Mouse (Mus musculus): Measurements from ENCODE around the gene Pwwp2b.
A peak's percentile ranks its signal among the peaks of the same experiment; 100 is the strongest.

Pwwp2b gene

DNA sequence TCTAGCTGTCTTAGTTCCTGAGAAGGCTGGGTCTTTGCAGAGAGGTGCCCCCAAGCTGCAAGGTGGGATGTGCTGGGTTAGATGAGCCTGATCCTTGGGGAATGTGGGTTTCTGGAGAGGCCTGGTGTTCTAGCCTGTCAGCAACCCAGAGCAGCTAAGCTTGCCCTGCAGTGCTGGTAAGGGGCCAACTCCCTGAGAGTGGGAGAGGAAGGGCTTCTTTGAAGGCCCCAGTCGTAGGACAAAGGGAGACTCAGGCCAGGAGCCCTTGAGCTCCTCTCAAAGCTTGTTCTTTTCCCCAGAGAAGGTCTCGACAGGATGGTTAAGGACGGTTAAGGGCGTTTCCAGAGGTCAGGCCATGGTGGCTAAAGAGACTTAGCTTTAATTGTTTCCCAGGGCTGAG lies 16.1 kb downstream of the Pwwp2b start:
- no peak for DNase-seq (ENCODE audit: inconsistent ontology term)

DNA sequence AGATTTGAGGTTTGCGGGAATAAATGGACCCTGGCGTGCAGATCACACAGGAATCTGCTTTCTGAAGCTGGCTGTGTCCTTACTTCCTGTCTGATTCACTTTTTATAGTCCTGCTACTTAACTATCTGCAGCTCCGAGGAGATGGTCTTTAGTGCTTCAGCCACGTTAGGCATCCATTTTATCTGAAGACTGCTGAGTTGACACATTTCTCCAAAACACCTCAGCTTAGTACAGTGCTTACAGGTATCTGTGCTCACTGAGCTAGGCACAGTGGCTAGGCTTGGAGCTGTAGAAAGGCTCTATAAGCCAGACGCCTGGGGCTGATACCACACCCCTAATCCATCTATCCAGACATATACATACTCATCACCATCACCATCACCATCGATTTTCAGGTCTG lies 17.4 kb downstream of the Pwwp2b start:
- no peak for DNase-seq (ENCODE audit: inconsistent ontology term)

DNA sequence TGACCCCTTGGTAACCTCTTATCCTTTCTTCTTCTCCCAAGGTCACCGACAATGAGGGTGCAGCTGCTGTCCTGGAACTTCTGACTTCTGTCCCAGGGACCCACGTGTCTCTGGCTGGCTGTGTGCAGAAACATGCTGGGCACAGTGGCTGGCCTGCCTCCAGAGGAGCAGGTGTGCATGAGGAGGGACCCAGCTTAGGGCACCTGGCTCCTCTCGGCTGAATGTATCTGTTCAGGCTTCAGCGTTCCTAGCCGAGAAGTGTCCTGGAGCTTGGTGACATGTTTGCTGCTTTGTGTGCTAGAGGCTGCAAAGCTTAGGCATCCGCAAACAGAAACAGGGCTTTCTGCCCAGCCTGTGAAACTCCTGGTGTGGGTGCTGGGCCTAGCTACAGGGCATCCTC lies 18.1 kb downstream of the Pwwp2b start:
- no peak for DNase-seq (ENCODE audit: inconsistent ontology term)

DNA sequence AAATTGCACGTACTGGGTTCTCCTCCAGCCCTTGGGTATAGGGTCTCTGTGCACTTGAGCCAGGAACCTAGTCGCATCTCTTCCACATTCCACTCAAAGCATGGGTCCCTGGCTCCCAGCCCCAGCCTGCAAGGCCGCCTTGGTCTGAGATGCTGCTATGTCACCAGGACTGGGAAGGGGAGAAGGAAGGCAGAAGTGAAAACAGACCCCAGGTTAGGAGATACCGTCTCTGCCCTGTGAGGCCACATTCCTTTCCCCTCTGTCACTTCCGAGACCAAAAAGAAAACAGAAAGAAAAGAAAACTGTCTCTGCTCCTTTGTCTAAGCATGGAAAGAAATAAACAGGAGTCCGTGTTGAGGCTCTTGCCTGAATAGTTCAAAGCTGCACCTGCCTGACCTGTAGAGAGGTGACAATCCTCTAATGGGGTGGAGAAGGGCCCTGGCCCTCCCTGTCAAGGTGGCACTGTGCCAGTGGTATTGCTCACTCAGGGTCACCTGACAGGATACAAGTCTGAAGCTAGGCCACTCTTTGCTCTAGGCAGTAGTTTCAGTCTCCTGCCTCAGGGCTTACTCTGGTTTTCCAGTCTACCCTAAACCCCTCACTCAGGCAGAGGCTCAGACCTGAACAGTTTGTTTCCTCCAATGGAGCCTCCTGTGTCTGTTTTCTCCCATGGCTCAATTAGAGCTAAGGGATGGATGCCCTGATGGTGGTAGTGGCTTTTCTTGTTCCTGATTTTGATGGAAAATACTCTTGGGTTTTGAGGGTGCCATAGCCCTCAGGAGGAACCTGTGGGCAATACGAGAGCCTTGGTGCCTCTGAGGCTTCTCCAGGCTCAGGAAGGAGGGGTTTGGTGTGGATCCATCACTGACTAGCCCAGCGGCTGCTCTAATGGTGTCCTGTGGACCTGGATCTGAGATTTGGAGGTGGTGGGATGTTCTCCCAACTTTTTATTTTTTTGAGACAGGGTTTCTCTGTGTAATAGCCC lies 18.9 kb downstream of the Pwwp2b start:
- peak; percentile 75 for DNase-seq (ENCODE audit: inconsistent ontology term)

DNA sequence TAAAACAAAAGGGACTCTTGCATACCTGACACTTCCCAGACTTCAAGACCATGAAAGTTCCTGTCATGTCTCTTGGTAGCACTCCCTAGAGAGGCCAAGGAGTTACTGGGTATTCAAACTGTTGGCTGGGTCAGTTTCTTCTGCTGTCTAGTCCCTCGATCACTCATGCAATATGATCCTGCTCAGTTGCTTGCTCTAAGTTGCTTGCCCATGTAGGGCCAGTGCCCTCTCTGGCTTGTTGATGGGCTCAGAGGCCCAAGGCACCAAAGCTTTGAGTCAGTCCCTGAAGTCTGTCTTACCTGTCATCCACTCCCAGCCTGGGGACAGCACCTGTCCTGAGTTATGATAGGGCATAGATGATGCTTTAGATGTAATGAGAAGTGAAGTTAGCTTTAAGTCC lies 22.5 kb downstream of the Pwwp2b start:
- DNase-seq (ENCODE audit: inconsistent ontology term), result no peak

DNA sequence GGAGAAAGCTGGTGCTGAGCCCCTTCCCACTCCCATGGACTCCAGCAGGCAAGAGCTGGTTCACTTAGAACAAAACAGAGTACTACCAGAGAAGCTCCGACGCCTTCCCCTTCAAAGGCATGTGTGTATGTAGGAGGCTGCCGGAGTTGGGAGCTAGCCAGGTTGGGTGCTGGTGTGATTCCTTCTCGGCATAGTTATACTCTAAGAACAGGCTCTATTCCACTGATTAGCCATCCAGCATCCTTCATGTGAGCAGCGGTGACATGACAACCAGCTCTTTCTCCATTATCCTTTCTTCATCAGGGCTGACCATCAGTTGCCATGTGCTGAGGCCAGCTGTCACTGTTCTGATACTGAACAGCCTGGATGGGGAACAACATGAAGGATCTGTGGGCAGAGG lies 23.6 kb downstream of the Pwwp2b start:
- DNase-seq (ENCODE audit: inconsistent ontology term), result no peak

DNA sequence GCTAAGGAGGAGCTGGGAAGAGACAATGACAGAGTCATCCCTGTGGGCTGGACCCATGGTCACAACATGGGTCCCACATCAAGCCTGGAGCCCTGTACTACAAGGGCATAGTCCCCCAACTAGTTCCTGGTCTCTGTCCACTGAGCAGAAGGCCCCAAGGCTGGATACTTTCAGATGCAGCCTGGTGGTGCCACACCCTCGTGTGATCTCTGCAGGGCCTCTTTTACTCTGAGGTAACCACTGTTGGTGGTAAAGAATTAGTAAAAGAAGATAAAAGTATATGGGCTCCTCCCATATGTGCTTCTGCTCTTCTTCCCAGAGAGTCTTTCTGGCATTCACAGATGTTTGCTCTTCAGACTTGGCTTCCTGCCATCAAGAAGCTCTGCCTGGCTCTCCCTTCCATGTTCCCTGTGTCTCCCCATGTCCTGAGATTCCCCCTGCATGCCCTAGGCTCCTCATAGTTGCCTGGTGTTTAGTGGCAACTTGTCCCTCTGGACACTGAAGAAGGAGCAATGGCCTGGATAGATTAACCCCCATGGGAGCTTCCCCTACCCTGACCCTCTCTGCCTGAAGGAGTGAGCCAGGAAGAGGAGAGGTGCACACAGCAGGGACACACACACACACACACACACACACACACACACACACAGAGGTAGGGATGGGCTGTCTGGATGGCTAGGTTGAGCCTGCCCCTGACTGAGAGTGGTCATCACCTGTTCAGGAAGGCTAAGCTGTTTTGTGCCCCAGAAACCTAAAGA lies 24.5 kb downstream of the Pwwp2b start:
- no peak for DNase-seq (ENCODE audit: inconsistent ontology term)

DNA sequence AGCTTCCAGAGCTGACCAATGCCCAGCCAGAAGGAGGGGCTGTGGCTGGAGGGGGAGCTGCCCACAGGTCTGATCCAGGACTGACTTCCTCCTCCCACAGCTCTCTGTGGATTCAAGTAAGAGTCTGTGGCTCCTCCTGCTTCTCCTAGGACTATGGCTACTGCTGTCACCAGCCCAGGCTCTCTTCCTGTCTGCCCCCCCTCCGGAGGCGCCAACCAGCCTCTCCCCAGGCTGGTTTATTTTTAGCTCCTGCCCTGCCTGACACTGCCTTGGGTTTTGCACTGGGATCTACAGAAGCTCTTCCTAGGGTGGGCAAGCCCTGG lies 25.1 kb downstream of the Pwwp2b start:
- DNase-seq (ENCODE audit: inconsistent ontology term), result peak; percentile 54

DNA sequence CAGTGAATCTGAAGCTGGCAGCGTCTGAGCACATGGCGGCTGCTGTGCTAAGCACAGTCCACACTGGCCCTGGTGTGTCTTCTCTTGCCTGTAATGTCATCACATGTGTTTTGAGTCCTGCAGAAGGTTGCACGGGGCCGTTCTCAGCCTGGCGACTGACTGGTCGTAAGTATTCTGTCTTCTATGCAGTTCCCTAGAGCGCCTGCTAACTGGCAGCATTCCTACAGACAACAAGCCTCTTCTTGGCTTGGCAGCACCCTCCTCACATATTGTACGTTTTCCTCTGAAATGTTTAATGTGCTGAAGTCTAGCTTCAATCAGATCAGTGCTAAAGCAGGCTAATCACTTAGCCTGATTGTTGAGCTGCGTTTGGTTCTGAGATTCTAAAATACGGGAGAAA lies 27.3 kb downstream of the Pwwp2b start:
- no peak for DNase-seq (ENCODE audit: inconsistent ontology term)

DNA sequence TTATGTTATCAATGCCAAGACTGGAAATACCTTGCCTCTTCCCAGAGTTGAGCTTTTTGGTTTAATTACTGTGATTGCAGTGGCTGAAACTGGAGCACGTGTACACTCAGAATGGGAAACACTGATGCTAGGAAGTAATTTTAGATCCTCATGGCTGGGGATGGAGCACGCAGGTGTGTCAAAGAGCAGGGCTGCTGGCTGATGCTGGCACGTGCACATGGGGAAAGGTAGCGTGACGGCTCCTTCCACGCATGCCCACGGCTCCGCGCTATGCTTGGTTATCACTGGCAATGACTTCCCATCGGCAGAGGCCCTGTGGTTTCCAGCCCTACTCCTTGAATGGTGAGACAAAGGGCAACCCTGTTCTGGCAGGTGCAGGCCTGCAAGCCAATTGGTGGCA lies 27.9 kb downstream of the Pwwp2b start:
- DNase-seq (ENCODE audit: inconsistent ontology term), result no peak

DNA sequence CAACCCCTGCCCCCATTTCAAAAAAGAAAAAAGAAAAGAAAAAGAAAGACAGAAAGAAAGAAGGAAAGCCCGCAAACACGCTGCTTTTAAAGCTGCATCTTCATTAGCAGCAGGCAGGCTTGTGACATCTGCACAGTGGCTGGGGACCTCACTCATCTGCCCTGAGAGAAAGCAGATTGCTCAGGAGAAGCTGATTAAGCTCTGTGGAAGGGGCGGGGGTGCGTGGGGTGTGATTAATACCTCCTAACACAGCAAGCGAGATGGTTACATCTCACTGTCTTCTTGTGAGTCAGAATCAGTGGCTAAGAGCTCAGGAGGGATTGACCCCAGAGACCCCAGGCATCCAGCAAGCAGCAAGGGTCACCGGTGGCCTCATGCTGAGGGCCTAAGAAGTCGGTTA lies 29.3 kb downstream of the Pwwp2b start:
- no peak for DNase-seq (ENCODE audit: inconsistent ontology term)

DNA sequence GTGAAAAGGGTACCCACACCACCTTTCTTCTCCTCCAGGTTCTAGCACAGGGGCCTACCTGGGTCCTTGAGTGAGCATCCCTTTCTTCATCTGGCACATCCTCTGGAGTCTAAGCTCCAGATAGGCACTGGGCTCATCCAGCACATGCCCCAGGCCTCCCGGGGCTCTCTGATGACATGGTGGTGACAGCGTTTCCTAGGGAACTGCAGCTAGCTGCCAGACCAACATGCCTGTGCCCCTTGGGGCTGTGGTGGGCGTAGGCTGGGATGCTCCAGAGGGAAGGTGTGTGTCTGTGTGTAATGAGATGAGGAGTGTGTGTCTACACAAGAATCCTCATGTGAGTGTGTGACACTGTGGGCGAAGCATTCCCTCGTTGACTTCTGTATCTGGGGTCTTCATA lies 31.3 kb downstream of the Pwwp2b start:
- no peak for DNase-seq (ENCODE audit: inconsistent ontology term)

DNA sequence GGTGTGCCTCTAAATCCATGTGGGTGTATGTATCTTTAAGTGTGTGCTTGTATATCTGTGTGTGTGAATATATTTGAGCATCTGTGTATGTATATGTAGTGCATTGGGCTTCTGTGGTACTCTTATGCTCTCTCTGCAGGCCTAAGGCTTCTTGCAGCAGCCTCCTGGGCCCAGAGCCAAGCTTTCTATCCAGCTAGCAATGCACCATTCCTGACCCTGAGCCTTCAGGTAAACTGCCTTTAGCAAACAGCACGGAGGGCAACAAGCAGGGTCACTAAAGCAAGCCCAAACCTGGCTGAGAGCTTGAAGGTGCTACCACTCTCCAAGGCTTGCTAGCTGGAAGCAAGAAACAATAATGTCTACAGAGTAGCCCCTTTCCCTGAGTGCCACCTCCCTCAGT lies 31.8 kb downstream of the Pwwp2b start:
- no peak for DNase-seq (ENCODE audit: inconsistent ontology term)

DNA sequence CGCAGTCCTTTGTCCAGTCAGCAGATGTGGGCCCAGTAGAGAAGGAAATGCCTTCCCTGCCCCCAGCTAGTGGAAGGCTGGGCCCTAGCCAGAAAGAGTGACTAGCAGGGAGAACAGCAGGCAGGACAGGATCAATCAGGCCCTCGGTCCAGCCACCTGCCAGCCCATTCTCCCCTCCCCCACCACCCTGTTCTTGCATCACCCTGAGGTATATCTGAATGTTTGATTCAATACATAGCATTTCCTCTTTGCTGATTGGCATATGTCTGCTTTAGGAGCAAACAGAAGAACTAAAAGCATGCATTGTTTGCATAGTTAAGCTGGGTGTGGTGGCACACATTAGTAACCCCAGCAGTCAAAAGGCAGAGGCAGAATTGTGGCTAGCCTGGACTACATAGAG lies 32.9 kb downstream of the Pwwp2b start:
- peak; percentile 48 for DNase-seq (ENCODE audit: inconsistent ontology term)

DNA sequence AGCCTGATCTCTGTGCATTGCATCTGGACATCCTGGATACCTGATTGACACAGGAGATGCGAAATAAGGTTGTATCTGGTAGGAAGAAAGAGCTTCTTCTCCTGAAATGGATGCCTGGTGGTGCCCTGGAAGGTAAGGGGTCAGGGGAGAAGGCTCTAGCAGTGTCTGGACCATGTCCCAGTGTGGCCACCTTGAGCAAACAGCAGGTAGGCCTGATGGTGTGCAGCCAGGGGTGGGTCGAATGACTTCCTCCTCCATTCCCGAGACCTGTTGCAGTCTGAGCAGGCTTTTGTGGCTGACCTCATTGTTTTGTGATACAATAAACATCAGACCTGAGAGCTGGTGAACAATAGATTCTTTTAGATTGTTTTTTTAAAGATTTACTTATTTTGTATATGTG lies 33.8 kb downstream of the Pwwp2b start:
- no peak for DNase-seq (ENCODE audit: inconsistent ontology term)

DNA sequence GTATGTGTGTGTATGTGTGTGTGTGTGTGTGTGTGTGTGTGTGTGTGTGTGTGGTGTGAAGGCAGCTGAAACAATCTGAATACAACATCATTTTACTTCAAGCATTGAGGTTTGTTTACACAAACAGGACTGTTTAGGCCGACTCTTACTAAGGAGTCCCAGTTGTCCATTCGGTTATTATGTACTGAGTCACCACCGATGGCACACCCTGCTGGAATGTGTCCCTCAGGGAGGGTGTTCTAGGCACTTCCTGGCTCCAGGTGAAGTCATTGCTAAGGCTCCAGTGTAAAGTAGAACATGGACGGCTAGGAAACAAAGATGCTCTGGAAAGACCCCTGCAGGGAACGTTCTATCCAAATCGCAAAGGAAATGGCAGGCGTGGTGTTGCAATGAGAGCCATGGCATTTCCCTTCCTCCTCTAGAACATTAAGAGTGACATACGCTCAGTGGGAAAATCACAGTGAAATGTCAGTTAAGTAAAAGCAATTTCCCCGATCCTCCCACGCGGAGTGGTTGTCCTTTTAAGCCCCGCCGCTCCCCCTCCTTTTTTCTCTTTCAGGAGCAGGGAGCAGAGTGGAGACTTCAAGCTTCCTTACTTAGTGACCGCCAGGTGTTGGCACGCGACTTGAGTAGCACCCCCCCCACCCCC lies 37.1 kb downstream of the Pwwp2b start:
- no peak for DNase-seq (ENCODE audit: inconsistent ontology term)

DNA sequence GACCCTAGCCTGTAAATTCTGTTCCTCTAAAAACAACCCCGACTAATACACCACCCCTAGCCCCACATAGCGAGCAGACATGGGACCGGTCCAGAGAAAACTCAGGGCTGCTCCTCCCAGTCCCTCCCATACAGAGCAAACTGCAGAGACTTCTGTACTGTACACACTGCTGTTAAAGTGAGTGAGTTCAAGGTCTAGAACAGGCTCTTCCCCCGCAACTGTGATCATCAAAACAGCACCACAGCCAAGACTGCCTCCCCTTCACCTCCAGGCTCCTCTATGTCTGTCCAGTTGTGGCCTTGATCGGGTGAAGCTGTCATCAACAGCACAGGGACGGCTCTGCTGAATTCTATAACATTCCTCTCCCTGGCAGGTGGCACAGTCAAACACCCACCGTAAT lies 40.3 kb downstream of the Pwwp2b start:
- no peak for DNase-seq (ENCODE audit: inconsistent ontology term)

DNA sequence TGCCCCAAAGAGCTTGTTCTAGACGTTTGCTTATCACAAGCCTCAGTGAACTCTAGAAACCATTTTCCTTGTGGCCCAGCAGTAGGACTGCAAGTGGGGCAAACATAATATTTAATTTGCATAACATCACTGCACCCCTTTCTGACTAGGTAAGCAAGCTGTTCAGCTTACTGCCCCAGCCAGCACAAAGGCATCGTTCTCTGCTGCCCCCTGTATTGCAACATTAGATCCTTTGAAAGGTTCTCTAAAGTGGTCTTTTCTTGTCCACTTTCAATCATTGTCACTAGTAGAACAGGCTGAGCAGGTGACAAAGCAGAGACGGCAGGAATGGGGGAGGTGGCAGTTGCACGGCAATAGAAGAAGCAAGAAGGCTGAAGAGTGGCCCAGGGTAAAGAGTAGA lies 45.1 kb downstream of the Pwwp2b start:
- DNase-seq (ENCODE audit: inconsistent ontology term), result no peak

DNA sequence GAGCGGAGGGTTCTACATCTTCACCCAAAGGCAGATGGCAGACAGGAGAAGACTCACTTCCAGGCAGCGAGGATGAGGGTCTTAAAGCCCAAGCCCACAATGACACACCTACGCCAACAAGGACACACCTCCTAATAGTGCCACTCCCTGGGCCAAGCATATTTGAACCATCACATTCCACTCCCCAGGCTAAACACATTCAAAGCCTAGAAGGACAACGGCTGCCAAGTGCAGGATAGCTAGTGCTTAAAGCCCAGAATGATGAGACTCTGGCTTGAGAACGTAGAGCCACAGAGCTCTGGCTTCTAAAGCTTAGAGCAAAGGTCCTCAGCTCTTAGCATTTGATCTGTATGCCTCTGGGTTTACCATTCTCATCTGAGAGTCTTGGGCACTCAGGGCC lies 45.8 kb downstream of the Pwwp2b start:
- DNase-seq (ENCODE audit: inconsistent ontology term), result no peak

DNA sequence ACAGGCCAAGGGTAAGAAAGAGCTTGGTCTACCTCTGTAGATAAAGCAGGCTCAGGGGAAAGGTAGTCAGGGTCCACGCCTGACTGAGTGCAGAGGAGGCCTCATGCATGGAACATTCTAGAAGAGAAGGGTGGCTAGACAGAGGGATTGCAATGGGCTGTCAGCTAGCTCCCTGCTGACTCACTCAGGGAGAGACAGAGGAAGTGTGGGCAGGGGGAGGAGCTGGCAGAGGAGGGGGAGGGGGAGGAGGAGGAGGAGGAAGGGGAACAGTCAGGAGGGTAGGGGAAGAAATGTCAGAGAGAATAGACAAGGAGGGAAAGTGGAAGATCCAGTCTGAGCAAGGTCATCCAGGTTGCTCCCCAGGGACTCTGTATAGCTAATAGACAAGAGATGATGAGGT lies 47.4 kb downstream of the Pwwp2b start:
- DNase-seq (ENCODE audit: inconsistent ontology term), result no peak

DNA sequence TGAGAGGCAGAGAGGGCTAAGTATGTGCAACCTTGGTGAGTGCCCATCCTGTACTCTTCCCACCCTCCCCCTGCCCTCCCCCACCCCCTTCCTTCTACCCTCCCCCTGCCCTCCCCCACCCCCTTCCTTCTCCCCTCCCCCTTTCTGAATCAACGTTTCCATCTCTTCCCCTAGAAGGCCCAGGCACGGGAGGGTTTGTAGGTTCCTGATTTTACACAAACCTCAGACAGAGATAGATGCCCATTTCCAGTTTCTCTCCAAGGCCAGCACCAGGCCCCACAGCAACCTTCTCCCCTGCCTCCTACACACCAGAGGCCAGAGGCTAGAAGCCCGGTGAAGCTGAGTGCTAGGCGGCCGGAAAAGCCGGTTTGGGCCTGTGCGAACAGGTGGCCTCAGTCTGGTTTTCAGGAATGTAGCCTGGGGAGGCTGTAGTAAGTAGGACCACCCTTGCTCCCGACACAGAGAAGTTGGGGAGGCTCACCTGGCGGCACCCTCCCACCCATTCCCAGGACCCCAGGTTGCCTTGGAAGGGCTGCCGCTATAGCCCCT lies 48.3 kb downstream of the Pwwp2b start:
- no peak for DNase-seq (ENCODE audit: inconsistent ontology term)

DNA sequence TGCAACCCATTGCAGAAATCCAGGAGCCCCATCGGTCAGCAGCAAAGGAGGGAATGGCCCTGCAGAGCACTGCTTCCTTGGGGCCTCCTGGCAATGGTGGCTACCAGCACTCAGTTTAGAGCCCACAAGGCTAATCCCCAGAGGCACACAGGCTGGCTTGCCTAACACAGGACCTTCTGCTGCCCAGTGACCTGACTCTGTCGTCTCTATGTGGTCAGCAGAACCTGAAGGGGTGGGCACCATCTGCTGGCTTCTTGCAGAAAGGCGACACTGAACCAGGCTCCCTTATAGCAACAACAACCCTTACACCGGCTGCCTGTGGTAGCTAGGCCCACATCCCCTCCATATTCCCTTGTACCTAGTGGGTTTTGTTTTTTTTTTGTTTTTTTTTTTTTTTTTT lies 50.2 kb downstream of the Pwwp2b start:
- peak; percentile 47 for DNase-seq (ENCODE audit: inconsistent ontology term)
